Mouse (Mus musculus): ENCODE measurements around the gene Olfr62. TPM values are rescaled to one million over a fixed set of nuclear protein-coding genes. Genes with fewer than 3 reads are reported as not detected.

Olfr62 gene
- polyA plus RNA-seq, 1 experiment, result not detected

GRCm38 (mm10) chr4:118620279-118620966 is 38.3 kb upstream of the Olfr62 start, which contains the start of the genes Cfap57 and Ebna1bp2:
TSS of gene Cfap57 (minus strand) at chr4:118620777.
TSS of gene Ebna1bp2 (plus strand) at chr4:118620799.
- H3K79me2 ChIP-seq (ENCODE audit: control insufficient read depth, insufficient read depth), result peaks cover 15% of the 10 kb centered on the region
- H3K4me3 ChIP-seq, result peak within 1 kb of the TSS; percentile 73
- no peaks in the 10 kb centered on the region for H3K36me3 ChIP-seq (ENCODE audit: control insufficient read depth, insufficient read depth)
- peak within 1 kb of the TSS; percentile 81 for H3K4me2 ChIP-seq (ENCODE audit: low read depth)
- peak within 1 kb of the TSS; percentile 15 for H3ac ChIP-seq (ENCODE audit: control insufficient read depth, insufficient read length)
- TF ChIP-seq MAX (IDR thresholded peaks at IDR 0.05; ENCODE audit: low read depth) (peak; percentile 61), POLR2AphosphoS2 (IDR thresholded peaks at IDR 0.05; ENCODE audit: insufficient read length, low read depth) (peak; percentile 70), MYOG (IDR thresholded peaks at IDR 0.05; ENCODE audit: control insufficient read depth in 1 of 3, insufficient read depth in 1 of 3, insufficient read length in 2 of 3, low read depth in 2 of 3) (no peak), SRF (IDR thresholded peaks at IDR 0.05; ENCODE audit: control insufficient read depth, insufficient read length, low read depth) (no peak), CEBPB (IDR thresholded peaks at IDR 0.05; ENCODE audit: insufficient read depth, poor library complexity, severe bottlenecking) (0 out of 2 replicates have a peak, but pooled peaks have one; percentile 16), POLR2A (IDR thresholded peaks at IDR 0.05; ENCODE audit: insufficient read length, low read depth) (peak; percentile 79), TCF3 (IDR thresholded peaks at IDR 0.05; ENCODE audit: insufficient read length, low read depth) (no peak), TCF12 (IDR thresholded peaks at IDR 0.05; ENCODE audit: insufficient read depth, poor library complexity, severe bottlenecking) (no peak), REST (IDR thresholded peaks at IDR 0.05; ENCODE audit: insufficient read depth, insufficient read length) (no peak), USF1 (IDR thresholded peaks at IDR 0.05; ENCODE audit: low read depth) (peak; percentile 67), MYOD1 (IDR thresholded peaks at IDR 0.05; ENCODE audit: control insufficient read depth in 1 of 3, insufficient read length in 2 of 3, low read depth in 2 of 3) (no peak), E2F4 (IDR thresholded peaks at IDR 0.05; ENCODE audit: insufficient read depth) (no peak)
- H3K27me3 ChIP-seq (ENCODE audit: control insufficient read depth, insufficient read depth, insufficient read length), result no peaks in the 10 kb centered on the region

DNA sequence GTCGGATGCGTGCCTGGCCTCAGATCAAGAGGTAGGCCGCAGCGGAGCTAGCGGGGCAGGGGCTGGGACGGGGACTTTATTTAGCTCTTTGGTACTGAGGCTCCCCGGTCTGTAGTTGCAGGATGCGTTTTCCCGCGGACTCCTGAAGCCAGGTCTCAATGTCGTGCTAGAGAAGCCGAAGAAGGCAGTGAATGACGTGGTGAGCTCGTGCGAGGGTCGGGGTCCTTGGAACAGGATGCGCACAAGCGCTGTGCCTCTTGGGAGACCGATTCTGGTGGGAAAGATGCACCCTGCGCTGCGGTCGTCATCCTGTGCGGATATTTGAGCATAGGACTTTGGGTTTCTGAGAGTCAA is 37.8 kb upstream of the Olfr62 start:
- H3K79me2 ChIP-seq (ENCODE audit: control insufficient read depth, insufficient read depth), result peaks cover 15% of the 10 kb centered on the region
- H3K4me2 ChIP-seq (ENCODE audit: low read depth), result peak overlapping the region; percentile 71
- peak overlapping the region; percentile 73 for H3K4me3 ChIP-seq
- TF ChIP-seq MYOD1 (IDR thresholded peaks at IDR 0.05; ENCODE audit: control insufficient read depth in 1 of 3, insufficient read length in 2 of 3, low read depth in 2 of 3) (no peak), SRF (IDR thresholded peaks at IDR 0.05; ENCODE audit: control insufficient read depth, insufficient read length, low read depth) (no peak), USF1 (IDR thresholded peaks at IDR 0.05; ENCODE audit: low read depth) (no peak), E2F4 (IDR thresholded peaks at IDR 0.05; ENCODE audit: insufficient read depth) (no peak), MYOG (IDR thresholded peaks at IDR 0.05; ENCODE audit: control insufficient read depth in 1 of 3, insufficient read depth in 1 of 3, insufficient read length in 2 of 3, low read depth in 2 of 3) (no peak), MAX (IDR thresholded peaks at IDR 0.05; ENCODE audit: low read depth) (no peak), CEBPB (IDR thresholded peaks at IDR 0.05; ENCODE audit: insufficient read depth, poor library complexity, severe bottlenecking) (no peak), TCF3 (IDR thresholded peaks at IDR 0.05; ENCODE audit: insufficient read length, low read depth) (no peak), TCF12 (IDR thresholded peaks at IDR 0.05; ENCODE audit: insufficient read depth, poor library complexity, severe bottlenecking) (no peak), POLR2A (IDR thresholded peaks at IDR 0.05; ENCODE audit: insufficient read length, low read depth) (no peak), POLR2AphosphoS2 (IDR thresholded peaks at IDR 0.05; ENCODE audit: insufficient read length, low read depth) (no peak), REST (IDR thresholded peaks at IDR 0.05; ENCODE audit: insufficient read depth, insufficient read length) (no peak)
- peak overlapping the region; percentile 15 for H3ac ChIP-seq (ENCODE audit: control insufficient read depth, insufficient read length)
- no peaks in the 10 kb centered on the region for H3K27me3 ChIP-seq (ENCODE audit: control insufficient read depth, insufficient read depth, insufficient read length)
- no peaks in the 10 kb centered on the region for H3K36me3 ChIP-seq (ENCODE audit: control insufficient read depth, insufficient read depth)

DNA sequence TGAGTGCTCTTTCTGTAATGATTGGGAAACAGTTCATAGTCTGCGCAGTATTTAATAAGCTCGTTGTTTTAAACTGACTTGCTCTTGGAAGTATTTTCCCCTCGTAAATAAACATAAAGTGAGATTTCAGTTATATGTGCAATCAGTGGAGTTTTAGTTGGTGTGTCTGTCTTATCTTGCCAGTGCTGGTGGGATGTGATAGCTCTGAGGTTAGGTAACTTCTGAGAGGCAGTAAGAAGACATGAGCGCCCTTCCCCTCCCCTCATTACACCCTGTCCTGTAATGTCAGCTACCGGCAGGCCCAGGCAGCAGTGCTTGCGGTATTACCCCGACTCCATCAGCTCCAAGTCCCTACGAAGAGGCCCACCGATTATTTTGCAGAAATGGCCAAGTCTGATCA is 37.0 kb upstream of the Olfr62 start:
- H3K4me2 ChIP-seq (ENCODE audit: low read depth), result peak overlapping the region; percentile 71
- H3K79me2 ChIP-seq (ENCODE audit: control insufficient read depth, insufficient read depth), result peaks cover 15% of the 10 kb centered on the region
- peaks cover 5% of the 10 kb centered on the region for H3K36me3 ChIP-seq (ENCODE audit: control insufficient read depth, insufficient read depth)
- H3ac ChIP-seq (ENCODE audit: control insufficient read depth, insufficient read length), result peak overlapping the region; percentile 15
- peak overlapping the region; percentile 73 for H3K4me3 ChIP-seq
- TF ChIP-seq MYOD1 (IDR thresholded peaks at IDR 0.05; ENCODE audit: control insufficient read depth in 1 of 3, insufficient read length in 2 of 3, low read depth in 2 of 3) (no peak), E2F4 (IDR thresholded peaks at IDR 0.05; ENCODE audit: insufficient read depth) (no peak), TCF12 (IDR thresholded peaks at IDR 0.05; ENCODE audit: insufficient read depth, poor library complexity, severe bottlenecking) (no peak), POLR2A (IDR thresholded peaks at IDR 0.05; ENCODE audit: insufficient read length, low read depth) (no peak), USF1 (IDR thresholded peaks at IDR 0.05; ENCODE audit: low read depth) (no peak), REST (IDR thresholded peaks at IDR 0.05; ENCODE audit: insufficient read depth, insufficient read length) (no peak), POLR2AphosphoS2 (IDR thresholded peaks at IDR 0.05; ENCODE audit: insufficient read length, low read depth) (no peak)
- H3K27me3 ChIP-seq (ENCODE audit: control insufficient read depth, insufficient read depth, insufficient read length), result no peaks in the 10 kb centered on the region

- H3ac ChIP-seq (ENCODE audit: control insufficient read depth, insufficient read length), result no peak overlapping the region
- H3K79me2 ChIP-seq (ENCODE audit: control insufficient read depth, insufficient read depth), result no peaks in the 10 kb centered on the region
- no peak overlapping the region for H3K4me2 ChIP-seq (ENCODE audit: low read depth)
- TF ChIP-seq MYOG (IDR thresholded peaks at IDR 0.05; ENCODE audit: control insufficient read depth in 1 of 3, insufficient read depth in 1 of 3, insufficient read length in 2 of 3, low read depth in 2 of 3) (no peak), POLR2AphosphoS2 (IDR thresholded peaks at IDR 0.05; ENCODE audit: insufficient read length, low read depth) (no peak), MYOD1 (IDR thresholded peaks at IDR 0.05; ENCODE audit: control insufficient read depth in 1 of 3, insufficient read length in 2 of 3, low read depth in 2 of 3) (no peak), MAX (IDR thresholded peaks at IDR 0.05; ENCODE audit: low read depth) (no peak), SRF (IDR thresholded peaks at IDR 0.05; ENCODE audit: control insufficient read depth, insufficient read length, low read depth) (no peak)
- peaks cover 30% of the 10 kb centered on the region for H3K36me3 ChIP-seq (ENCODE audit: control insufficient read depth, insufficient read depth)
- no peaks in the 10 kb centered on the region for H3K27me3 ChIP-seq (ENCODE audit: control insufficient read depth, insufficient read depth, insufficient read length)
- no peak overlapping the region for H3K4me3 ChIP-seq
Observed at GRCm38 (mm10) chr4:118630261-118630660, 28.5 kb upstream of the Olfr62 start.

Measured in myocyte (in vitro differentiated cells).